Comparison of ENCODE assay signal across 8 mouse cellular contexts in genomic region chr8:3516450-3517116, GRCm38 (mm10). TPM values are rescaled to one million over a fixed set of nuclear protein-coding genes. Genes with fewer than 3 reads are reported as not detected.
DNase-seq lines count a peak whose midpoint lies in the region; ATAC-seq and TF ChIP-seq lines count a peak whose summit lies in the region.

No protein-coding gene starts in this region.

- no peaks in the 10 kb centered on the region for H3K9me3 ChIP-seq in hindbrain, embryonic 13.5 days

- peak overlapping the region; percentile 74 for H3K9ac ChIP-seq in hindbrain, embryonic 13.5 days

- in situ Hi-C loops in Patski (cut with MboI; ENCODE audit: low pct_unique_long_range_greater_than_20kb) = no loop called here

- TF ChIP-seq CTCF in Patski (IDR thresholded peaks at IDR 0.05) = no peak

- POLR2A ChIA-PET in Patski (lab: Charles Lee) = interaction anchor here (0.9 to 2.6 kb wide), 5 partner anchors 16 to 121 kb away, joined by 3 to 13 read pairs (median 3); partner anchors contain the start of genes Mcoln1, Pet100 and Zfp358

- no peaks in the 10 kb centered on the region for H3K27me3 ChIP-seq in Patski
- no peaks in the 10 kb centered on the region for H3K27me3 ChIP-seq in hindbrain, embryonic 13.5 days

- peak overlapping the region; percentile 86 for H3K4me2 ChIP-seq in hindbrain, embryonic 13.5 days

- DNase-seq in Patski (ENCODE audit: low read depth, low spot score) = peak; percentile 81
- DNase-seq in cerebellum, postnatal 14 days = peak; percentile 97 to 98
- peak; percentile 91 to 92 for DNase-seq in frontal cortex, postnatal 14 days (ENCODE audit: low spot score in 2 of 2)
- DNase-seq in layer of hippocampus, postnatal 25 days (ENCODE audit: extremely low spot score in 1 of 2, low spot score in 1 of 2) = peak; percentile 84 to 90
- DNase-seq in lung, postnatal 25 days (ENCODE audit: low spot score) = peak; percentile 96
- peak; percentile 89 for DNase-seq in retina, embryonic 14.5 days (ENCODE audit: low spot score)
- peak; percentile 93 for DNase-seq in thymus, postnatal 4 days

- peak overlapping the region; percentile 84 for H3K27ac ChIP-seq in hindbrain, embryonic 13.5 days

- H3K4me3 ChIP-seq in hindbrain, embryonic 13.5 days = peak overlapping the region; percentile 56

- CTCF ChIA-PET in Patski (lab: Charles Lee) = interaction anchor here (2.0 to 2.6 kb wide), 2 partner anchors 16 to 159 kb away, joined by 7 to 10 read pairs; partner anchors contain the start of genes Mcoln1 and Trappc5

- WGBS in hindbrain, embryonic 13.5 days = 1% methylated on average over 36 of the region's 36 CpGs

- peak; percentile 82 for ATAC-seq in Patski
- peak; percentile 92 for ATAC-seq in hindbrain, embryonic 13.5 days (ENCODE audit: low FRiP score)

- H3K4me1 ChIP-seq in hindbrain, embryonic 13.5 days (replicated peaks) = peaks cover 19% of the 10 kb centered on the region

- H3K36me3 ChIP-seq in hindbrain, embryonic 13.5 days = peaks cover 29% of the 10 kb centered on the region

RNA-seq across cellular contexts. Expression of gene Pnpla6, which starts 1.4 kb away (rescaled TPM):
- 83.0 TPM for polyA plus RNA-seq in Patski (2021)
- polyA plus RNA-seq in hindbrain, embryonic 13.5 days (2015; fragmentation: Nextera tagmentation; extraction: Ambion mirVana) = 34.8 and 37.3 TPM in 2 replicates
- total RNA-seq in layer of hippocampus, postnatal 25 days (2021) = 10 to 100 TPM; 59.1 to 77.1 TPM

RNA-seq across cellular contexts. Expression of gene Mcoln1, which starts 16.3 kb away (rescaled TPM):
- polyA plus RNA-seq in Patski (2021) = 85.9 TPM
- polyA plus RNA-seq in hindbrain, embryonic 13.5 days (2015; fragmentation: Nextera tagmentation; extraction: Ambion mirVana) = 90.1 and 92.0 TPM in 2 replicates
- total RNA-seq in layer of hippocampus, postnatal 25 days (2021) = 10 to 100 TPM; 72.7 to 85.3 TPM

RNA-seq across cellular contexts. Expression of gene Zfp358, which starts 23.6 kb away (rescaled TPM):
- polyA plus RNA-seq in Patski (2021) = 45.2 TPM
- polyA plus RNA-seq in hindbrain, embryonic 13.5 days (2015; fragmentation: Nextera tagmentation; extraction: Ambion mirVana) = 77.4 and 79.9 TPM in 2 replicates
- 10 to 100 TPM; 29.0 to 32.5 TPM for total RNA-seq in layer of hippocampus, postnatal 25 days (2021)

RNA-seq across cellular contexts. Expression of gene Tex45, which starts 45.9 kb away (rescaled TPM):
- polyA plus RNA-seq in Patski (2021) = not detected
- polyA plus RNA-seq in hindbrain, embryonic 13.5 days (2015; fragmentation: Nextera tagmentation; extraction: Ambion mirVana) = 0.30 and 0.54 TPM in 2 replicates
- total RNA-seq in layer of hippocampus, postnatal 25 days (2021) = under 1 TPM; 0.23 to 0.30 TPM

RNA-seq across cellular contexts. Expression of gene Pex11g, which starts 49.1 kb away (rescaled TPM):
- polyA plus RNA-seq in Patski (2021) = 12.0 TPM
- polyA plus RNA-seq in hindbrain, embryonic 13.5 days (2015; fragmentation: Nextera tagmentation; extraction: Ambion mirVana) = 4.2 and 5.3 TPM in 2 replicates
- total RNA-seq in layer of hippocampus, postnatal 25 days (2021) = 1 to 10 TPM in 1 of 2 experiments, under 1 TPM in 1; 0.59 to 1.2 TPM

Comparison
In these comparisons a context has a peak if more than half of its experiments do, and no peak if none do; other contexts are left out.
1. Peak in every context shown above with its lines: DNase-seq, ATAC-seq, H3K4me3 ChIP-seq and H3K27ac ChIP-seq.